Mouse (Mus musculus) bone marrow, adult 2 months (tissue): ENCODE results near the gene Rtf1.

Experiments used
- CTCF ChIP-seq: fragments of 200-500 bp; IDR thresholded peaks from 2 replicates; pipeline ENCODE4 v1.5.1; 2011; ENCODE audit warnings: low read length, control low read depth; ENCODE audit not compliant: control insufficient read depth, insufficient read depth
- POLR2A ChIP-seq: fragments of 200-500 bp; IDR thresholded peaks from 2 replicates; pipeline ENCODE4 v1.6.1; 2011; ENCODE audit warnings: low read depth, mild to moderate bottlenecking, control low read depth, low read length, borderline replicate concordance; ENCODE audit not compliant: control insufficient read depth

GRCm38 (mm10) chr2:119694826-119695225 is 20.0 kb downstream of the Rtf1 start:
- TF ChIP-seq POLR2A, result no peak
- TF ChIP-seq CTCF, result no peak
